Mouse (Mus musculus): ENCODE data around the gene Gm21738.
"Not testable (repeated sequence)": the region's sequence is repeated elsewhere in the genome, so short reads cannot be mapped to it uniquely, and the experiment has no call there.

Gm21738 gene

GRCm38 (mm10) chr14:19418830-19419229 lies at the start of gene Gm21738:
Gene Gm21738 (minus strand): TSS chr14:19418930.
- not testable (repeated sequence) for DNase-seq (ENCODE audit: low spot score)

GRCm38 (mm10) chr14:19383741-19384140 lies 35.0 kb downstream of the Gm21738 start:
- DNase-seq (ENCODE audit: low spot score) = not testable (repeated sequence)

All from embryo, embryonic 10 days (tissue).